Mouse (Mus musculus) hindbrain, embryonic 12.5 days (tissue): Measurements from ENCODE around the gene Sall1. TPM values are rescaled to one million over a fixed set of nuclear protein-coding genes. Genes with fewer than 3 reads are reported as not detected.

Experiments used
- ATAC-seq: fragments of 200-750 bp; cut with Nextera tagmentation; 2 replicates; pipeline ENCODE4 v1.8.0; 2017; ENCODE audit warnings: moderate TSS enrichment; ENCODE audit not compliant: low FRiP score
- H3K27ac ChIP-seq: fragments of 300-500 bp; sonication (generic); 2 replicates; pipeline ENCODE4 v1.5.1; 2016; ENCODE audit warnings: mild to moderate bottlenecking
- H3K27me3 ChIP-seq: fragments of 300-500 bp; sonication (generic); 2 replicates; pipeline ENCODE4 v1.6.1; 2016; ENCODE audit warnings: mild to moderate bottlenecking
- H3K36me3 ChIP-seq: fragments of 300-500 bp; sonication (generic); 2 replicates; pipeline ENCODE4 v1.6.1; 2016; ENCODE audit warnings: mild to moderate bottlenecking
- H3K4me1 ChIP-seq: fragments of 300-500 bp; sonication (generic); 2 replicates; pipeline ENCODE4 v1.6.1; 2016
- H3K4me2 ChIP-seq: fragments of 300-500 bp; sonication (generic); replicated peaks from 2 replicates; pipeline ENCODE4 v1.6.1; 2016; ENCODE audit warnings: mild to moderate bottlenecking
- H3K4me3 ChIP-seq: fragments of 300-500 bp; sonication (generic); 2 replicates; pipeline ENCODE4 v1.5.1; 2016; ENCODE audit warnings: mild to moderate bottlenecking
- H3K9ac ChIP-seq: fragments of 300-500 bp; sonication (generic); 2 replicates; pipeline ENCODE4 v1.6.1; 2016; ENCODE audit warnings: mild to moderate bottlenecking, moderate library complexity
- H3K9me3 ChIP-seq: fragments of 300-500 bp; sonication (generic); replicated peaks from 2 replicates; pipeline ENCODE4 v1.6.1; 2016; ENCODE audit warnings: mild to moderate bottlenecking
- WGBS: fragments of 180-500 bp; shearing (Covaris S2); methylation state at CpG from one replicate; pipeline ENCODE4 v1.1.7; 2016; 5-methylcytosine and 5-hydroxymethylcytosine counted together
- polyA plus RNA-seq: library from polyadenylated mRNA; unstranded; fragments of >200 nt; fragmentation: Nextera tagmentation; extraction: Ambion mirVana; gene quantifications from 2 replicates; pipeline ENCODE4 v1.2.1, GENCODE M21; 2016

Sall1 gene
- polyA plus RNA-seq, 1 experiment from 2014 or later, result 15.6 TPM

GRCm38 (mm10) chr8:89007114-89007513 is 36.8 kb downstream of the Sall1 start:
- Histone ChIP-seq H3K9ac (peak overlapping the region; percentile 29; the same call in 1 of the 2 replicates), H3K4me1 (peaks cover 30% of the 10 kb centered on the region), H3K4me3 (peak overlapping the region; percentile 43; the same call in 1 of the 2 replicates), H3K27ac (peak overlapping the region; percentile 25; the same call in 1 of the 2 replicates), H3K36me3 (no peaks in the 10 kb centered on the region), H3K9me3 (no peaks in the 10 kb centered on the region), H3K27me3 (peaks cover 32% of the 10 kb centered on the region), H3K4me2 (peak overlapping the region; percentile 87)
- 0% methylated on average over 8 of the region's 8 CpGs for WGBS
- peak; percentile 57 for ATAC-seq

- peak overlapping the region; percentile 50 for H3K9ac ChIP-seq
These were observed 37.5 kb downstream of the Sall1 start for GRCm38 (mm10) chr8:89006426-89006825.

GRCm38 (mm10) chr8:89005797-89006196 is 38.2 kb downstream of the Sall1 start:
- ATAC-seq, result no peak
- WGBS, result 33% methylated on average over 11 of the region's 11 CpGs
- H3K4me3 ChIP-seq, result peak overlapping the region; percentile 43
- peaks cover 30% of the 10 kb centered on the region for H3K4me1 ChIP-seq
- peaks cover 39% of the 10 kb centered on the region for H3K27me3 ChIP-seq
- no peaks in the 10 kb centered on the region for H3K36me3 ChIP-seq
- H3K9me3 ChIP-seq, result no peaks in the 10 kb centered on the region
- peak overlapping the region; percentile 87 for H3K4me2 ChIP-seq
- no peak overlapping the region for H3K9ac ChIP-seq
- H3K27ac ChIP-seq, result no peak overlapping the region

More at GRCm38 (mm10) chr8:89006426-89006825, 37.5 kb downstream of the Sall1 start:
- Histone ChIP-seq H3K4me3 (peak overlapping the region; percentile 43), H3K27ac (peak overlapping the region; percentile 44), H3K36me3 (no peaks in the 10 kb centered on the region), H3K9me3 (no peaks in the 10 kb centered on the region), H3K4me2 (peak overlapping the region; percentile 87), H3K4me1 (peaks cover 30% of the 10 kb centered on the region), H3K27me3 (peaks cover 36% of the 10 kb centered on the region)
- peak; percentile 69 for ATAC-seq
- under 1% methylated on average over 34 of the region's 34 CpGs for WGBS

- 15% methylated on average over 2 of the region's 2 CpGs for WGBS
- H3K4me2 ChIP-seq, result no peak overlapping the region
- H3K36me3 ChIP-seq, result no peaks in the 10 kb centered on the region
- peaks cover 44% of the 10 kb centered on the region for H3K27me3 ChIP-seq
- no peak overlapping the region for H3K9ac ChIP-seq
- H3K4me3 ChIP-seq, result no peak overlapping the region
- H3K4me1 ChIP-seq, result peaks cover 30% of the 10 kb centered on the region
- no peak for ATAC-seq
- H3K9me3 ChIP-seq, result no peaks in the 10 kb centered on the region
- H3K27ac ChIP-seq, result no peak overlapping the region
These were observed 39.9 kb downstream of the Sall1 start for GRCm38 (mm10) chr8:89004041-89004440.

- no peak overlapping the region for H3K4me3 ChIP-seq
- no peak overlapping the region for H3K27ac ChIP-seq
- peaks cover 25% of the 10 kb centered on the region for H3K4me1 ChIP-seq
- no peaks in the 10 kb centered on the region for H3K9me3 ChIP-seq
- 6% methylated on average over 8 of the region's 8 CpGs for WGBS
- H3K4me2 ChIP-seq, result no peak overlapping the region
- peaks cover 39% of the 10 kb centered on the region for H3K27me3 ChIP-seq
- no peaks in the 10 kb centered on the region for H3K36me3 ChIP-seq
- no peak for ATAC-seq
- H3K9ac ChIP-seq, result no peak overlapping the region
These were observed 40.5 kb downstream of the Sall1 start for GRCm38 (mm10) chr8:89003336-89003896.

GRCm38 (mm10) chr8:89002128-89002527 is 41.8 kb downstream of the Sall1 start:
- WGBS, result 66% methylated on average over 2 of the region's 2 CpGs
- H3K27me3 ChIP-seq, result peaks cover 32% of the 10 kb centered on the region

GRCm38 (mm10) chr8:88997276-88997675 is 46.7 kb downstream of the Sall1 start:
- H3K36me3 ChIP-seq, result no peaks in the 10 kb centered on the region
- 86% methylated on average over 2 of the region's 2 CpGs for WGBS

More at GRCm38 (mm10) chr8:89002128-89002527, 41.8 kb downstream of the Sall1 start:
- Histone ChIP-seq H3K36me3 (no peaks in the 10 kb centered on the region), H3K9ac (no peak overlapping the region), H3K9me3 (no peaks in the 10 kb centered on the region), H3K4me3 (no peak overlapping the region), H3K4me1 (peaks cover 19% of the 10 kb centered on the region), H3K27ac (no peak overlapping the region), H3K4me2 (no peak overlapping the region)
- ATAC-seq, result no peak

GRCm38 (mm10) chr8:88991780-88992509 is 52.0 kb downstream of the Sall1 start:
- Histone ChIP-seq H3K4me2 (no peak overlapping the region), H3K4me3 (no peak overlapping the region), H3K27ac (no peak overlapping the region), H3K4me1 (peaks cover 5% of the 10 kb centered on the region; the same call in 1 of the 2 replicates), H3K36me3 (no peaks in the 10 kb centered on the region), H3K9ac (no peak overlapping the region), H3K9me3 (no peaks in the 10 kb centered on the region), H3K27me3 (peaks cover 17% of the 10 kb centered on the region)
- ATAC-seq, result no peak
- WGBS, result 55% methylated on average over 15 of the region's 15 CpGs

More at GRCm38 (mm10) chr8:88997276-88997675, 46.7 kb downstream of the Sall1 start:
- H3K4me3 ChIP-seq, result no peak overlapping the region
- H3K4me1 ChIP-seq, result no peaks in the 10 kb centered on the region
- H3K27me3 ChIP-seq, result peaks cover 35% of the 10 kb centered on the region
- H3K9me3 ChIP-seq, result no peaks in the 10 kb centered on the region
- ATAC-seq, result no peak
- H3K9ac ChIP-seq, result no peak overlapping the region
- no peak overlapping the region for H3K27ac ChIP-seq
- no peak overlapping the region for H3K4me2 ChIP-seq

GRCm38 (mm10) chr8:88991176-88991575 is 52.8 kb downstream of the Sall1 start:
- Histone ChIP-seq H3K4me2 (no peak overlapping the region), H3K36me3 (no peaks in the 10 kb centered on the region), H3K4me3 (no peak overlapping the region), H3K27ac (no peak overlapping the region), H3K27me3 (peaks cover 19% of the 10 kb centered on the region), H3K9me3 (no peaks in the 10 kb centered on the region), H3K4me1 (peaks cover 5% of the 10 kb centered on the region; the same call in 1 of the 2 replicates), H3K9ac (no peak overlapping the region)
- ATAC-seq, result no peak
- WGBS, result 66% methylated on average over 5 of the region's 5 CpGs

GRCm38 (mm10) chr8:88989002-88989401 is 55.0 kb downstream of the Sall1 start:
- Histone ChIP-seq H3K9me3 (no peaks in the 10 kb centered on the region), H3K4me2 (no peak overlapping the region), H3K4me3 (no peak overlapping the region), H3K27me3 (peaks cover 14% of the 10 kb centered on the region; the same call in 1 of the 2 replicates), H3K36me3 (no peaks in the 10 kb centered on the region), H3K9ac (no peak overlapping the region), H3K4me1 (peaks cover 5% of the 10 kb centered on the region; the same call in 1 of the 2 replicates), H3K27ac (no peak overlapping the region)
- no peak for ATAC-seq
- WGBS, result 80% methylated on average over 3 of the region's 3 CpGs

- no peaks in the 10 kb centered on the region for H3K4me1 ChIP-seq
- no peak for ATAC-seq
These were observed 60.5 kb downstream of the Sall1 start for GRCm38 (mm10) chr8:88983468-88983867.

More at GRCm38 (mm10) chr8:88983468-88983867, 60.5 kb downstream of the Sall1 start:
- Histone ChIP-seq H3K4me3 (no peak overlapping the region), H3K4me2 (no peak overlapping the region), H3K9ac (no peak overlapping the region), H3K9me3 (no peaks in the 10 kb centered on the region), H3K27me3 (peaks cover 10% of the 10 kb centered on the region; the same call in 1 of the 2 replicates), H3K27ac (no peak overlapping the region), H3K36me3 (no peaks in the 10 kb centered on the region)
- WGBS, result 86% methylated on average over 5 of the region's 5 CpGs
